Mouse (Mus musculus) lung, embryonic 16.5 days (tissue): ENCODE results near the gene Tmem43. TPM values are rescaled to one million over a fixed set of nuclear protein-coding genes. Genes with fewer than 3 reads are reported as not detected.

ENCODE experiments used
- ATAC-seq: fragments of 200-750 bp; cut with Nextera tagmentation; 2 replicates; pipeline ENCODE4 v1.8.0; 2017; ENCODE audit warnings: low read depth, mild to moderate bottlenecking, moderate library complexity
- H3K27ac ChIP-seq: fragments of 300-500 bp; sonication (generic); 2 replicates; pipeline ENCODE4 v1.5.1; 2014; ENCODE audit warnings: mild to moderate bottlenecking, control low read depth, low read length
- H3K27me3 ChIP-seq: fragments of 300-500 bp; sonication (generic); 2 replicates; pipeline ENCODE4 v1.6.1; 2014; ENCODE audit warnings: low read depth, low read length, mixed read lengths; ENCODE audit not compliant: control insufficient read depth, insufficient read depth
- H3K36me3 ChIP-seq: fragments of 300-500 bp; sonication (generic); 2 replicates; pipeline ENCODE4 v1.6.1; 2014; ENCODE audit warnings: low read length; ENCODE audit not compliant: control insufficient read depth, insufficient read depth
- H3K4me1 ChIP-seq: fragments of 300-500 bp; sonication (generic); replicated peaks from 2 replicates; pipeline ENCODE4 v1.6.1; 2014; ENCODE audit warnings: low read length, mixed read lengths; ENCODE audit not compliant: control insufficient read depth, insufficient read depth
- H3K4me2 ChIP-seq: fragments of 300-500 bp; sonication (generic); 2 replicates; pipeline ENCODE4 v1.6.1; 2014; ENCODE audit warnings: low read depth, low read length, control low read depth
- H3K4me3 ChIP-seq: fragments of 300-500 bp; sonication (generic); 2 replicates; pipeline ENCODE4 v1.5.1; 2014; ENCODE audit warnings: mild to moderate bottlenecking, low read length, control low read depth
- H3K9ac ChIP-seq: fragments of 300-500 bp; sonication (generic); 2 replicates; pipeline ENCODE4 v1.6.1; 2014; ENCODE audit warnings: low read length, control low read depth
- H3K9me3 ChIP-seq: fragments of 300-500 bp; sonication (generic); 2 replicates; pipeline ENCODE4 v1.6.1; 2016; ENCODE audit warnings: low read length; ENCODE audit not compliant: control insufficient read depth
- WGBS: fragments of 180-500 bp; shearing (Covaris S2); extraction: QIAGEN DNeasy Blood & Tissue Kit; methylation state at CpG from one replicate; pipeline ENCODE4 v1.1.7; 2014; 5-methylcytosine and 5-hydroxymethylcytosine counted together
- polyA plus RNA-seq: library from polyadenylated mRNA; unstranded; fragments of >200 nt; fragmentation: Nextera tagmentation; extraction: Ambion mirVana; gene quantifications from 2 replicates; pipeline ENCODE4 v1.2.1, GENCODE M21; 2015

The Tmem43 gene
- polyA plus RNA-seq, 1 experiment from 2014 or later, result 57.1 TPM

GRCm38 (mm10) chr6:91536047-91536765 lies 62.7 kb downstream of the Tmem43 start:
- Histone ChIP-seq H3K4me1 (peaks cover 14% of the 10 kb centered on the region), H3K9ac (no peak overlapping the region), H3K36me3 (no peaks in the 10 kb centered on the region), H3K27me3 (no peaks in the 10 kb centered on the region), H3K27ac (no peak overlapping the region), H3K4me3 (no peak overlapping the region), H3K9me3 (no peaks in the 10 kb centered on the region), H3K4me2 (no peak overlapping the region)
- ATAC-seq, result no peak
- WGBS, result 68% methylated on average over 11 of the region's 11 CpGs

Other genes starting within 250 kb of the Tmem43 start
- 2.5 and 3.3 TPM in 2 replicates for gene Wnt7a, start 62.3 kb upstream of the Tmem43 start, polyA plus RNA-seq
- 22.2 and 23.8 TPM in 2 replicates for gene Chchd4, start 157 bp upstream of the Tmem43 start, polyA plus RNA-seq
- gene Xpc, start 42.2 kb downstream of the Tmem43 start, polyA plus RNA-seq, result 17.9 and 18.9 TPM in 2 replicates
- gene Lsm3, start 42.2 kb downstream of the Tmem43 start, polyA plus RNA-seq, result 245 and 255 TPM in 2 replicates
- gene Slc6a6, start 210.3 kb downstream of the Tmem43 start, polyA plus RNA-seq, result 47.1 and 51.7 TPM in 2 replicates